Mouse (Mus musculus) kidney, embryonic 15.5 days (tissue): ENCODE measurements around the gene Hcn4. TPM values are rescaled to one million over a fixed set of nuclear protein-coding genes. Genes with fewer than 3 reads are reported as not detected.
A peak's percentile ranks its signal among the peaks of the same experiment; 100 is the strongest.

Source experiments
- ATAC-seq: fragments of 200-750 bp; cut with Nextera tagmentation; replicated peaks from 2 replicates; pipeline ENCODE4 v1.8.0; 2017; ENCODE audit warnings: moderate TSS enrichment; ENCODE audit not compliant: low FRiP score
- H3K27ac ChIP-seq: fragments of 300-500 bp; sonication (generic); 2 replicates; pipeline ENCODE4 v1.5.1; 2015; ENCODE audit warnings: mild to moderate bottlenecking, inconsistent platforms
- H3K27me3 ChIP-seq: fragments of 300-500 bp; sonication (generic); 2 replicates; pipeline ENCODE4 v1.6.1; 2015; ENCODE audit warnings: inconsistent platforms
- H3K36me3 ChIP-seq: fragments of 300-500 bp; sonication (generic); 2 replicates; pipeline ENCODE4 v1.6.1; 2015; ENCODE audit warnings: inconsistent platforms
- H3K4me1 ChIP-seq: fragments of 300-500 bp; sonication (generic); 2 replicates; pipeline ENCODE4 v1.6.1; 2015; ENCODE audit warnings: inconsistent platforms
- H3K4me2 ChIP-seq: fragments of 300-500 bp; sonication (generic); 2 replicates; pipeline ENCODE4 v1.6.1; 2015; ENCODE audit warnings: moderate library complexity, mild to moderate bottlenecking, inconsistent platforms
- H3K4me3 ChIP-seq: fragments of 300-500 bp; sonication (generic); replicated peaks from 2 replicates; pipeline ENCODE4 v1.5.1; 2015; ENCODE audit warnings: mild to moderate bottlenecking, inconsistent platforms
- H3K9ac ChIP-seq: fragments of 300-500 bp; sonication (generic); 2 replicates; pipeline ENCODE4 v1.6.1; 2015; ENCODE audit warnings: mild to moderate bottlenecking, inconsistent platforms
- H3K9me3 ChIP-seq: fragments of 300-500 bp; sonication (generic); replicated peaks from 2 replicates; pipeline ENCODE4 v1.6.1; 2016; ENCODE audit warnings: inconsistent platforms
- WGBS: fragments of 180-500 bp; shearing (Covaris S2); methylation state at CpG from one replicate; pipeline ENCODE4 v1.1.7; 2015; ENCODE audit warnings: mixed read lengths; 5-methylcytosine and 5-hydroxymethylcytosine counted together
- polyA plus RNA-seq: library from polyadenylated mRNA; unstranded; fragments of >200 nt; fragmentation: Nextera tagmentation; extraction: Ambion mirVana; gene quantifications from 2 replicates; pipeline ENCODE4 v1.2.1, GENCODE M21; 2015

Hcn4 gene
- polyA plus RNA-seq, 1 experiment from 2014 or later: 0.40 TPM

DNA sequence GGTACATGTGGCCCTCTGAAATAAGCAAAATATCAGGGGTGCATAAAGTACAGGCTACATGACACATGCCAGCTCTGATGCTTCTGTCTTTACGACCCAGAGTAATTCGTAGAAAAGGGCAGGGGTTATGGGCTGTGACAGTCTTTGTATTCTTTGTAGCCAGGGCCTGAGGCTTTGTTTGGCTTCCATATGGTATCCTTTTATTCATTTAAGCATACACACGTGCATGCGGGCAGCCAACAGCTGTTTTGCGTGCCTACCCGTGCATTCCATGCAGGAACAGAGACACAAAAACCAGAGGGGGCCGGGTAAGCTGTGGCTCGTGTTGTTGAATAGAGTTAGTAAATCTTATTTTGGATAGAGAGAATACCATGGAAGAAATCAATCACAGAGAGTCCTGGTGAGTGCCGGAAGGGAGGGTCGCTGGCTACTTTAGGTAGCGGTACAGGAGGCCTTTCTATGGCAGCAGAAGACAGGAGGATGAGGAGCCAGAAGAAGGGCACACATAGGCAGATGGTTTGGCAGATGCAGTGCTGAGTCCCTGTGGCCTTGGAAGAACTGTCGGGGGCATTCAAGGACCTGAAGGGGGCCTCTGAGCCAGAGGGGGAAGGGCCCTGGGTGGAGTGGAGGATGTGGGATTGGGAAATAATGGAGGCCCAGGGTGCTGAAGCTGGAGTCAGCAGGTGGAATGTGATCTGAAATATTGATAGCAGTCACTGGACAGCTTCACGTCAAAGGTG, 26.5 kb downstream of the Hcn4 start:
- Histone ChIP-seq H3K36me3 (no peaks in the 10 kb centered on the region), H3K4me2 (no peak overlapping the region), H3K9me3 (no peaks in the 10 kb centered on the region), H3K9ac (no peak overlapping the region), H3K27me3 (no peaks in the 10 kb centered on the region), H3K4me1 (no peaks in the 10 kb centered on the region), H3K4me3 (no peak overlapping the region), H3K27ac (no peak overlapping the region)
- no peak for ATAC-seq
- 61% methylated on average over 13 of the region's 13 CpGs for WGBS

DNA sequence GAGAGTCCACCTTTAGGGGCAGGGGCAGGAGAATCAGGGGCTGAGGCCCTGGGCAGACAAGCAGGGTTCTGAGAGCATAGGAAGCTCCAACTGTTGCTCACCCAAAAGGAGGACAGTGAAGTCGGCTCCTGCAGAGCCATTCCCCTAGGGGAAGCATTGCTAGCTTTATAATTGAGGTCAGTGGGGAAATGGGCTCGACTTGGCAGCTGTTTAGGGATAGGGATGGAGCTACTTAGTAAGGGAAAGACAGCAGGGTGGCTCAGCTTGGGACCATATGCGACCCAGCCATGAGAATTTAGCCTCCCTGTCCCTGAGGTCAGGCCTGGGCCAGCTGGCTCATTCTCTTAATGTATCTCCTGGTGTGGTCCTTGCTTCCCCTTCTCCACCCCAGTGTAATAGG, 31.7 kb downstream of the Hcn4 start:
- no peaks in the 10 kb centered on the region for H3K9me3 ChIP-seq
- no peak for ATAC-seq
- H3K36me3 ChIP-seq: no peaks in the 10 kb centered on the region
- peaks cover 13% of the 10 kb centered on the region for H3K4me1 ChIP-seq
- H3K27me3 ChIP-seq: peaks cover 6% of the 10 kb centered on the region; the same call in 1 of the 2 replicates
- no peak overlapping the region for H3K4me2 ChIP-seq
- no peak overlapping the region for H3K27ac ChIP-seq
- H3K4me3 ChIP-seq: no peak overlapping the region
- 48% methylated on average over 3 of the region's 3 CpGs for WGBS
- no peak overlapping the region for H3K9ac ChIP-seq

- Histone ChIP-seq H3K4me2 (peak overlapping the region; percentile 58), H3K9me3 (no peaks in the 10 kb centered on the region), H3K9ac (no peak overlapping the region), H3K27ac (no peak overlapping the region), H3K27me3 (peaks cover 9% of the 10 kb centered on the region; the same call in 1 of the 2 replicates), H3K4me1 (peaks cover 16% of the 10 kb centered on the region), H3K36me3 (no peaks in the 10 kb centered on the region), H3K4me3 (peak overlapping the region; percentile 23)
- peak; percentile 40; the same call in 1 of the 2 replicates for ATAC-seq
- 12% methylated on average over 30 of the region's 30 CpGs for WGBS
These were observed 35.9 kb downstream of the Hcn4 start for GRCm38 (mm10) chr9:58859080-58859635.

DNA sequence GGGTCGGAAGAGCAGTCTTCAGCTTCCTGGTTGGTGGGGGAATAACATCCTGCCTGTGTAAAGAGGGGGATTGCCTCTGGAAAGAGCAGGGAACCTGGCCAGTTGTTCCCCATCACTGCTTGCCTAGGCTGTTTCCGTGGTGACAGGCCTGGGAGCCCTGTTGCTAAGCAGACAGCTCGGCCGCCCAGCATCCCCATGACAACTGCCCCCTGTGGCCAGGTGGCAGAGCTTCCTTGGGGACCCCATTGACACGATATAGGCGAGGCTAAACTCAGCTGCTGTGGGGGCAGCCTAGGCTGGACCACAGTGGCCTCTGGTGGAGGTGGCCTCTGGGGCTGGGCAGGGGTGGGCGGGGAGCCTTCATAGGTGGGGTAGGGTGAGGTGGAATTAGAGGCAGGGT, 40.6 kb downstream of the Hcn4 start:
- no peak overlapping the region for H3K9ac ChIP-seq
- H3K4me1 ChIP-seq: peaks cover 15% of the 10 kb centered on the region
- H3K27ac ChIP-seq: no peak overlapping the region
- ATAC-seq: no peak
- WGBS: 27% methylated on average over 7 of the region's 7 CpGs
- no peaks in the 10 kb centered on the region for H3K9me3 ChIP-seq
- H3K4me2 ChIP-seq: no peak overlapping the region
- 0 out of 2 replicates have a peak, but pooled peaks cover 4% of the 10 kb centered on the region for H3K27me3 ChIP-seq
- no peak overlapping the region for H3K4me3 ChIP-seq
- H3K36me3 ChIP-seq: no peaks in the 10 kb centered on the region

- H3K27ac ChIP-seq: no peak overlapping the region
- H3K4me2 ChIP-seq: no peak overlapping the region
- H3K9ac ChIP-seq: no peak overlapping the region
- peaks cover 21% of the 10 kb centered on the region for H3K36me3 ChIP-seq
- no peaks in the 10 kb centered on the region for H3K9me3 ChIP-seq
- H3K4me3 ChIP-seq: no peak overlapping the region
- no peaks in the 10 kb centered on the region for H3K27me3 ChIP-seq
- 81% methylated on average over 10 of the region's 10 CpGs for WGBS
- no peaks in the 10 kb centered on the region for H3K4me1 ChIP-seq
- no peak for ATAC-seq
These were observed 47.9 kb downstream of the Hcn4 start for GRCm38 (mm10) chr9:58871141-58871540.

DNA sequence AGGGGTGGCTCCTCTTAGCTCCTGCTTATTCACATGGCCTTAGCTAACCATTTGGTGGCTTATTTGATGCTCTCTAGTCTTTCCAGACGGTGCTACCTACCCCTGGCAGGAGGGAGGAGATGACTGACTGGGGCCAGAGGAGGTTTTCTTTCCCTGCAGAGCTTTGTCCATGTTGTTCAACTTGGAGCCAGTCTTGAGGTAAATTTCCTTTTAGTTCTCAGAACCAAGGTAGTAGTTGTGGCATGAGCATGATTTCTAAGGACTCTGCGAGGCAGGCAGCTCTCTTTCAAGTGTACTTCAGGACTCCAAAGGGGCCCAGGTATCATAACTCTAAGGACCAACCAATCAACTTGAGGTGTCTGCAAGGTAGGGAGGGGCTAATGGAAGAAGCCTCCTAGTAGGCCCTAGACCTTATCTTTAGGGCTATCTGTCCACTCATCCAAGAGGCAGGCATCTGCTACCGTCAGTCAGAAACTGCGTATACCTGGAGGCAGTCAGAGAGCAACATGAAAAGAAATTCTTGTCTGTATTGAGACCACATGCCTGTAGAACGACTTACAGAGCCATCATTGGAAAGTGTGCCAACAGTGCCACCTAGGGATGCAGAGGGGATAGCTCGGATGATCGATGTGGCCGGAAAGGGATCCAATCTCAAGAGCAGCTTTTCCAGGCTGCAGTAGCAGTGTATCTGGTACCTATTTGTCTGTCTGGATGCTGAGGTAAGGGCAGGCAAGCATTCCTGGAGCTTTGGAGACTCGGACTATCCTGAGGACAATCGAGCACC, 50.5 kb downstream of the Hcn4 start:
- H3K4me2 ChIP-seq: no peak overlapping the region
- WGBS: 47% methylated on average over 10 of the region's 10 CpGs
- H3K27me3 ChIP-seq: no peaks in the 10 kb centered on the region
- ATAC-seq: no peak
- H3K9ac ChIP-seq: no peak overlapping the region
- H3K4me1 ChIP-seq: no peaks in the 10 kb centered on the region
- H3K9me3 ChIP-seq: no peaks in the 10 kb centered on the region
- H3K36me3 ChIP-seq: peaks cover 47% of the 10 kb centered on the region
- no peak overlapping the region for H3K27ac ChIP-seq
- H3K4me3 ChIP-seq: no peak overlapping the region

- Histone ChIP-seq H3K9ac (no peak overlapping the region), H3K27ac (no peak overlapping the region), H3K4me2 (no peak overlapping the region), H3K27me3 (no peaks in the 10 kb centered on the region), H3K36me3 (peaks cover 52% of the 10 kb centered on the region), H3K4me3 (no peak overlapping the region), H3K9me3 (no peaks in the 10 kb centered on the region), H3K4me1 (no peaks in the 10 kb centered on the region)
- ATAC-seq: no peak
- 77% methylated on average over 4 of the region's 4 CpGs for WGBS
These were observed 51.1 kb downstream of the Hcn4 start for GRCm38 (mm10) chr9:58874354-58874753.

DNA sequence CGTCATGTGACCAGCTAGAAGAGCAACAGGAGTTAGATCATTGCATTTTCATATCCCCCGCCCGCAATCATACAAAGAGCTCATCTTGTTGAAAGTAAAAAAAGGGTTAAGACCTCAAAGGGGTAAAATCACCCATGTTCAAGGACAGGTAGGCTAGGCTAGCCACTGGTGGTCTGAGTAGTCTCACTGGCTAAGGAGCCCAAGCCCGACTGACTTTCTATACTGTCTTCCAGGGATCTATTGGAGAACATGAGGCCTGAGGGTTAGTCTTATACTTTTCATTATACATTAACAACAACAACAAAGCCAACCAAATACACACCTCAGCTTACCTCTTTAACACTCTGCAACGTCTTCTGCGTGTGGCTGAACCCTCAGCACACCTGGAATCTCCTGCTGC, 52.2 kb downstream of the Hcn4 start:
- no peaks in the 10 kb centered on the region for H3K27me3 ChIP-seq
- H3K27ac ChIP-seq: no peak overlapping the region
- WGBS: 95% methylated on average over 6 of the region's 6 CpGs
- ATAC-seq: no peak
- H3K4me2 ChIP-seq: no peak overlapping the region
- no peak overlapping the region for H3K9ac ChIP-seq
- peaks cover 62% of the 10 kb centered on the region for H3K36me3 ChIP-seq
- no peaks in the 10 kb centered on the region for H3K4me1 ChIP-seq
- no peak overlapping the region for H3K4me3 ChIP-seq
- H3K9me3 ChIP-seq: no peaks in the 10 kb centered on the region

GRCm38 (mm10) chr9:58876946-58877625, 53.9 kb downstream of the Hcn4 start:
- no peak for ATAC-seq
- Histone ChIP-seq H3K27me3 (no peaks in the 10 kb centered on the region), H3K4me1 (no peaks in the 10 kb centered on the region), H3K36me3 (peaks cover 75% of the 10 kb centered on the region), H3K4me2 (no peak overlapping the region), H3K27ac (no peak overlapping the region), H3K4me3 (no peak overlapping the region), H3K9me3 (no peaks in the 10 kb centered on the region), H3K9ac (no peak overlapping the region)
- 89% methylated on average over 6 of the region's 6 CpGs for WGBS

- H3K4me3 ChIP-seq: no peak overlapping the region
- WGBS: 93% methylated on average over 1 of the region's 1 CpGs
- H3K27me3 ChIP-seq: no peaks in the 10 kb centered on the region
- no peaks in the 10 kb centered on the region for H3K4me1 ChIP-seq
- H3K9ac ChIP-seq: no peak overlapping the region
- no peaks in the 10 kb centered on the region for H3K9me3 ChIP-seq
- no peak overlapping the region for H3K27ac ChIP-seq
- H3K4me2 ChIP-seq: no peak overlapping the region
- peaks cover 91% of the 10 kb centered on the region for H3K36me3 ChIP-seq
- no peak for ATAC-seq
These were observed 56.6 kb downstream of the Hcn4 start for GRCm38 (mm10) chr9:58879836-58880235.

DNA sequence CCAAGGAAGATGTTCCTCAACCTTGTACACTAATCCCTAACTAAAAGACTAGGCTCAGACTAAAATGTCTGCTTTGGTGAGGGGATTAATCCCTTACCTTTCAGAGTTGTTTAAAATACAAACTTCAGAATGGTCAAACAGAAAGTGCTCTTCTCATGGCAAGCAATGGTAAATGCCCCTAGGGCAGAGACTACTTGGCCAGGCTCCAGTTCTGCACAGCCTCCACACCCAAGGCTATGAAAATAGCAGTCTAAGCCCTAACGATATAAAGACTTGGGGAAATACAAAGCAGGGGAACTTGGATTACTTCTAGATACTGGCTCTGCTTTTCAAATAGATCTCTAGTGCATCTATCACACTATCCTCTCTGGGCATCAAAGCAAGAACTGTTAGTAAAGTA, 59.5 kb downstream of the Hcn4 start:
- Histone ChIP-seq H3K27me3 (no peaks in the 10 kb centered on the region), H3K9me3 (no peaks in the 10 kb centered on the region), H3K4me2 (no peak overlapping the region), H3K9ac (no peak overlapping the region), H3K4me1 (no peaks in the 10 kb centered on the region), H3K27ac (no peak overlapping the region), H3K36me3 (peaks cover 82% of the 10 kb centered on the region), H3K4me3 (no peak overlapping the region)
- no peak for ATAC-seq
- 77% methylated on average over 1 of the region's 1 CpGs for WGBS
